Comparison of ENCODE assay signal across 11 mouse cellular contexts in the genomic region with DNA sequence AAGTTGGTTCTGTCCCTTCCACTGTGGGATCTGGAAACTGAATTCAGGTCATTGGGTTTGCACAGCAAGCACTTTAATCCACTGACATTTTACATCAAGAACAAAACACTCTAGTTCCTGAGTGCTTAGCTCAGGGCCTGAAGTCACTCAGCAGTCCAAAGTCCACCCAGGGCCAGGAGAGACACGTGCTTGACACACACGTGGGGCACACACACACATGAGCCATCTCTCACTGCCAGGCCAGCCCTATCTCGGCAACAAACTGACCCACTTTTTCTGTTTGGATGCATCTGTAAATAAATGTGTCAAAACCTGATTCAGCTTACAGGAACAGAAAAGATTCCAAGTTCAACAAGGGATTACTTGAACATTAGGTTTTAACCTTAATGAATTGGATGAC. TPM values are rescaled to one million over a fixed set of nuclear protein-coding genes. Genes with fewer than 3 reads are reported as not detected.
DNase-seq lines count a peak whose midpoint lies in the region; ATAC-seq lines count a peak whose summit lies in the region.
"Had no signal": no experiment of that assay in that cellular context is flagged by ENCODE, and none has a peak within 500 bp of the region (broad histone marks: within the 10 kb centered on the region; RNA-seq: fewer than 3 reads in every experiment).

No protein-coding gene starts in this region.

- no peak overlapping the region for H3K9ac ChIP-seq in intestine, embryonic 14.5 days (ENCODE audit: low read length)
- H3K9ac ChIP-seq: limb, embryonic 15.5 days had no signal

- no peak overlapping the region for H3K4me2 ChIP-seq in intestine, embryonic 14.5 days (ENCODE audit: low read length)
- H3K4me2 ChIP-seq: limb, embryonic 15.5 days had no signal

- H3K4me1 ChIP-seq in intestine, embryonic 14.5 days (replicated peaks; ENCODE audit: control insufficient read depth, insufficient read depth, low read length): peaks cover 11% of the 10 kb centered on the region

- H3K27ac ChIP-seq in intestine, embryonic 14.5 days (ENCODE audit: low read depth): no peak overlapping the region
- H3K27ac ChIP-seq: limb, embryonic 15.5 days had no signal

- 61% methylated on average over 3 of the region's 3 CpGs for WGBS in intestine, embryonic 14.5 days

- H3K4me3 ChIP-seq in intestine, embryonic 14.5 days (ENCODE audit: low read depth, low read length): no peak overlapping the region
- H3K4me3 ChIP-seq: limb, embryonic 15.5 days had no signal

- no peaks in the 10 kb centered on the region for H3K27me3 ChIP-seq in intestine, embryonic 14.5 days (replicated peaks; ENCODE audit: control insufficient read depth, insufficient read depth, low read length)
- H3K27me3 ChIP-seq: limb, embryonic 15.5 days had no signal

- peak; percentile 84 for DNase-seq in gastrocnemius, adult 18-20 months (ENCODE audit: low spot score)
- DNase-seq in gastrocnemius, postnatal 4 days (ENCODE audit: low spot score in 2 of 2): no peak
- DNase-seq in adrenal gland, postnatal 10 days: peak; percentile 64
- no peak for DNase-seq in intestine, embryonic 14.5 days (ENCODE audit: low spot score)
- DNase-seq in lung, postnatal 25 days (ENCODE audit: low spot score): peak; percentile 40
- DNase-seq in left cerebral cortex, adult 9 months (ENCODE audit: low spot score in 2 of 2): no peak
- DNase-seq in layer of hippocampus, adult 18-20 months (ENCODE audit: low spot score in 2 of 2): no peak
- DNase-seq: embryo, embryonic 11 days; right cerebral cortex, postnatal 25 days had no signal

- no peaks in the 10 kb centered on the region for H3K36me3 ChIP-seq in intestine, embryonic 14.5 days (ENCODE audit: control insufficient read depth, insufficient read depth, low read length)
- H3K36me3 ChIP-seq: limb, embryonic 15.5 days had no signal

- H3K9me3 ChIP-seq in intestine, embryonic 14.5 days (ENCODE audit: control insufficient read depth, low read length): no peaks in the 10 kb centered on the region
- H3K9me3 ChIP-seq: limb, embryonic 15.5 days had no signal

- 0 out of 2 replicates have a peak, but pooled peaks have one; percentile 45 for ATAC-seq in intestine, embryonic 14.5 days (replicated peaks; ENCODE audit: low FRiP score, low TSS enrichment, low read depth)
- ATAC-seq in erythroblast, adult 5-6 weeks (replicated peaks; ENCODE audit: low FRiP score, poor library complexity, severe bottlenecking): no peak

RNA-seq across cellular contexts. Expression of a gene that starts 6.2 kb away (rescaled TPM):
- total RNA-seq in gastrocnemius, adult 18-20 months (2021): 10 to 100 TPM; 73.2 to 88.2 TPM
- 10 to 100 TPM; 21.0 to 22.8 TPM for total RNA-seq in gastrocnemius, postnatal 4 days (2021)
- 10 to 100 TPM; 23.0 to 83.7 TPM for total RNA-seq in adrenal gland, postnatal 10 days (2021)
- polyA plus RNA-seq in intestine, embryonic 14.5 days (2014; fragmentation: Nextera tagmentation; extraction: Ambion mirVana): 28.5 and 30.1 TPM in 2 replicates
- total RNA-seq in erythroblast, adult 5-6 weeks (2015; ENCODE audit: low replicate concordance): 9.0 and 9.6 TPM in 2 replicates
- total RNA-seq in erythroblast, adult 5-6 weeks (2017; ENCODE audit: low replicate concordance): 2.9 and 5.0 TPM in 2 replicates
- 10 to 100 TPM; 18.8 to 22.0 TPM for total RNA-seq in layer of hippocampus, adult 18-20 months (2021)

RNA-seq across cellular contexts. Expression of a gene that starts 45.2 kb away (rescaled TPM):
- total RNA-seq in gastrocnemius, adult 18-20 months (2021): 10 to 100 TPM; 77.8 to 81.5 TPM
- total RNA-seq in gastrocnemius, postnatal 4 days (2021): 10 to 100 TPM; 46.6 to 47.2 TPM
- 100 to 1,000 TPM; 113 to 127 TPM for total RNA-seq in adrenal gland, postnatal 10 days (2021)
- 36.1 and 38.6 TPM in 2 replicates for polyA plus RNA-seq in intestine, embryonic 14.5 days (2014; fragmentation: Nextera tagmentation; extraction: Ambion mirVana)
- 68.2 and 74.8 TPM in 2 replicates for total RNA-seq in erythroblast, adult 5-6 weeks (2015; ENCODE audit: low replicate concordance)
- total RNA-seq in erythroblast, adult 5-6 weeks (2017; ENCODE audit: low replicate concordance): 107 and 120 TPM in 2 replicates
- total RNA-seq in layer of hippocampus, adult 18-20 months (2021): 100 to 1,000 TPM; 108 to 111 TPM

Comparison
In these comparisons a context has a peak if more than half of its experiments do, and no peak if none do; other contexts are left out.
1. DNase-seq: peak in gastrocnemius, adult 18-20 months (single experiment), adrenal gland, postnatal 10 days (single experiment) and lung, postnatal 25 days (single experiment); none in gastrocnemius, postnatal 4 days (0 of 2), intestine, embryonic 14.5 days (single experiment), left cerebral cortex, adult 9 months (0 of 2) and layer of hippocampus, adult 18-20 months (0 of 2).